Mouse (Mus musculus) monocyte, adult 2 months (primary cell): ENCODE data around the gene Rpl19.

Experiments used
- DNase-seq, 2 experiments: peaks; one replicate each; pipeline ENCODE4 v3.0.0; 2022; ENCODE audit warnings: low spot score in 2 of 2, low read depth in 1 of 2

The Rpl19 gene

GRCm38 (mm10) chr11:98022253-98022554, 4.3 kb upstream of the Rpl19 start:
- no peak for DNase-seq

- no peak for DNase-seq
Measured at GRCm38 (mm10) chr11:98022555-98023371, 3.7 kb upstream of the Rpl19 start, which contains the start of gene Cacnb1. Gene Cacnb1, minus strand, starts transcription at chr11:98023034.

DNA sequence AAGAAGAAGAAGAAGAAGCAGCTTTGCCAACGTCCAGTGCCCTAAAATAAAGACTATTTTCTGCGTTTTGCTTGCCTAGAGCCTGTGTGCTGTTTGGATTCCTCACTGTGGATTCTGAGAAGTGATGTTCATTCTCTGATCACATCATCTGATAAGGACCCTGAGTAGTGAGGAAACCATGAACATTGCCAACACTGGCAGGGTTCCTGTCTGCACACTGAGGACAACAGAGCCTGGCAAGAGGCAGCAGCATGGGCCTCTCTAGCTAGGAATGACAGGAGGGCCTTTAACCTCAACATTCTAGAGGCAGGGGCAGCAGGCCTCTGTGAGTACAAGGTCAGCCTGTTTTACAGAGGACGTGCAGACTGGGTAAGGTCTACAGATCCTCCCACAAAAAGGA, 2.0 kb upstream of the Rpl19 start:
- DNase-seq: no peak

DNA sequence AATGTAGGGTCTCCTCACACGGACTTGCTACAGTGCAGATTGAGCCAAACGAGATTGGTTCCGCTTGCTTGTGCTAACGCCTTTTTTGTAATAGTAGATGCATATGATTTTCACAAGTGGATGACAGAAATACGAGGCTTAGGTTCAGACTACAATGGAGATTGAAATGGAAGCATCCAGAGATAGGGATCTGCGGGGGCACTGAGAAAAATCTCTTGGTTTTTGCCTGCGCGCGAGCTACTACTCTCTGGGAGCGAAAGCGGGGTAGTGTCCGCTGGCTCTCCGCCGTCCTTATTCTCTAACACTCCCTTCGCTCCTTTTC, 301 bp upstream of the Rpl19 start:
- peak in 1 of 2 experiments; percentile 26 for DNase-seq

- no peak for DNase-seq
Measured at GRCm38 (mm10) chr11:98027297-98027688, 783 bp downstream of the Rpl19 start.

DNA sequence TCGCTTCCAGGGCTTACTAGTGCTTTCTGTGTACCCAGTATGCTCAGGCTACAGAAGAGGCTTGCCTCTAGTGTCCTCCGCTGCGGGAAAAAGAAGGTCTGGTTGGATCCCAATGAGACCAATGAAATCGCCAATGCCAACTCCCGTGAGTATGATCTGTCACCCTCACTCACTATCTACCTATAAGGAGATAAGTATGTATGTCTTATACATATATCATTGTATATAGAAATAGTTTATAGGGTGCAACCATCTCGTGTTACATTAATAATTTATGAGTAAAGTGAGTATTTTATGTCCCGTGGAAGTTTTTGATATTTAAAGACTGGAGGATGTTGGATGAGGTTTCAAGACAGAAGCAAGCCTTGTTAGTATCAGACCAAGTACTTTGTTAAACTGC, 1.3 kb downstream of the Rpl19 start:
- DNase-seq: no peak

GRCm38 (mm10) chr11:98030701-98031442, 4.4 kb downstream of the Rpl19 start:
- no peak for DNase-seq

DNA sequence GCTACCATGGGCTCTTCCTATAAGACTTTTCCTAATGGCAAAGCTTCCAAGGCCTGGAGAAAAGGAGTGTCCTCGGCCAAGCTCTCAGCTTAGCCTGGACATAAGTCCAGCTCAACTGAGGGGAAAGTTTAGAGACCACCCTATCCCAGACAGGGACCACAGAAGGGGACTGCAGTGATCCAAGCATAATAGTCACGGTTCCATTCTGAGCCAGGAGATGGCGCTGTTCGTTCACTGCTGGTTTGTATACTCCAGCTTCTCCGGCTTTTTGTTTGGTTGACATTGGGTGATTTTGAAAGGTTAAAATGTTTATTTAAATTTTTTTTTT, 4.9 kb downstream of the Rpl19 start:
- DNase-seq: peak in 1 of 2 experiments; percentile 56

- no peak for DNase-seq
Measured at GRCm38 (mm10) chr11:98034061-98034460, 7.6 kb downstream of the Rpl19 start.

DNA sequence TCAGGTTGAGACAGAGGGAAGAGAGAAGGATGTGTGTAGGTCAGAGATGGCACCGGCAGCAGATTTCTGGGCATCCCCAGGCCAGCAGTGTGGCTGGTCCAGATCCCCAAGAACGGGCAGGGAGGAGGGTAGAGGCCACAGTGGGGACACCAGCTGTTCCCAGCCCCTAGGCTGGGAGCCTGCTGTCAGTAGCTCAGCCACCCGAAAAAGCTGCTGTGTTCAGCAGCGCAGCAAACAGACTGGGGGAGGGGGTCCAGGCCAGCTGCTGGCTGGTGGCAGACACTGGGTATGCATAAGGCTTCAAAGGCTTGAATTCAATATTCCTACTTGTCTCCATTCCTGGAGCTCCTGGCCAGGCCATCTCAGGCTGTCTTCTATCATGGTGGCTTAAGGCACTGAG, 8.3 kb downstream of the Rpl19 start:
- DNase-seq: no peak

DNA sequence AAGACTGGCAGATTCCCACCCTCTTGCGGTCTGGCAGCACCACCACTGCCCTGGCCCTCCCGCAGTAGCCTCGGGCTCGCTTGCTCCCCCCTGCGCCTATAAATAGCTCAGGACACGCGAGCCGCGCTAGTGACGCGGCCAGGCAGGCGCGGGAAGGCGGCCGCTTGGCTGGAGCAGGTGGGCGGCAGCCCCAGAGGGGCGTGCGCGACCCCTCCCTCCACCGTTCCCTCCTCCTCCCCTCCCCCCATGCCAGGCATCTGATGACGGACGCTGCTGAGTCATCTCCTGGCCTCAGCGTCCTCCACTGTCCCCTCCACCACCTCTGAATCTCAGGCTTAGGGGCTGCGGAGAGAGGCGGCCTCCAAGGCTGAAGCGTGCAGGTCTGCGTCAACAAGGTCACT, 9.5 kb downstream of the Rpl19 start:
- DNase-seq: no peak

GRCm38 (mm10) chr11:98037871-98038270, 11.4 kb downstream of the Rpl19 start:
- DNase-seq: no peak

GRCm38 (mm10) chr11:98040975-98041374, 14.5 kb downstream of the Rpl19 start:
- no peak for DNase-seq

DNA sequence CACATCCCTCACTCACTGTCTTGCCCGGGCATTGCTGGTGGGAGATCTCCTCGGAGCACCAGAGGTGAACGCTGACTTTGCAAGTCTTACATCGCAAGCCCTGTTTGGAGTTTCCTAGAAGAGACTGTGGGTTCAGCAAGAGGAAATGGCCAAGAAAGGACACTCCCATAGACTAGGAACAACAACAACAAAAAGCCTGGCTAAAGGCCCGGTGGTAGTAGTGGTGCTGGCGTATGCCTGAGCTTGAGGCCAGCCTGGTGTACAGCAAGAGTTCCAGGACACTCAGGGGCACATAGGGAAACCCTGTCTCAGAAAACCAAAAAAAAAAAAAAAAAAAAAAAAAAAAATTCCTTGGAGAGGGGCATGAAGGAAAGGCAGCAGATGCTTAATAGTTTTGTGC, 16.2 kb downstream of the Rpl19 start:
- no peak for DNase-seq

DNA sequence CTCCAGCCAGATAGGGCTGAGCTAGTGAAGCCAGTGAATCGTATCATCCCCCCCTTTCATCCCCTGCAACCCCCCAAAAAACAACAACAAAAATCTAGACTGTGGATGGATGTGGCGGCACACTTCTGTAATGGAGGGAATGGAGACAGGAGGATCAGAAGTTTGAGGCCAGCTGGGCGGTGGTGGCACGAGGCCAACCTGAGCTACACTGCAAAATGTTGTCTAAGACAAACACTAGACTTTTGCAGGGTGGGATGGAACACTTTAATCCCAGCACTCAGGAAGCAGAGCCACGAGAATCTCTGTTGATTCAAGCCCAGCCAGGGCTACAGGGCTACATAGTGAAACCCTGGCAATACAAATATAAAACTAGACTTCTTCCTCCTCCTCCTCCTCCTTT, 17.6 kb downstream of the Rpl19 start:
- no peak for DNase-seq

- no peak for DNase-seq
Measured at GRCm38 (mm10) chr11:98045596-98045995, 19.1 kb downstream of the Rpl19 start.

DNA sequence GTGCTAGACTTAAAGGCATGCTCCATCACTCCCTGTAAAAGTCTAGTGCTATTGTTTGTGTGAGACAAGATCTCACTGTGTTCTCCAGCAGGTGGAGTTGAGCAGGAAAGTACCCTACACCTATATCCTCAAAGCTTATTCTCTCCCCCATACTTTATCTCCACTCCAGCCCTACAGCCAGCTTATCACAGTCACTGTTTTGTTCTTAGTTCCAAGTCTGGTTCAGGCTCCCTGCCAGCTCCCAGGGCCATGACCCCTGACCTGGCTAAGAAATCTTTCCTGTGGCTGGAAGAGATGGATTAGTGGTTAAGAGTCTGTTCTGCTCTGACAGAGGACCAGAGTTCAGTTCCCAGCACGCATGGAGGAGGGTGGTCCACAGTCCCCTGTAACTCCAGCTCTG, 20.0 kb downstream of the Rpl19 start:
- no peak for DNase-seq

DNA sequence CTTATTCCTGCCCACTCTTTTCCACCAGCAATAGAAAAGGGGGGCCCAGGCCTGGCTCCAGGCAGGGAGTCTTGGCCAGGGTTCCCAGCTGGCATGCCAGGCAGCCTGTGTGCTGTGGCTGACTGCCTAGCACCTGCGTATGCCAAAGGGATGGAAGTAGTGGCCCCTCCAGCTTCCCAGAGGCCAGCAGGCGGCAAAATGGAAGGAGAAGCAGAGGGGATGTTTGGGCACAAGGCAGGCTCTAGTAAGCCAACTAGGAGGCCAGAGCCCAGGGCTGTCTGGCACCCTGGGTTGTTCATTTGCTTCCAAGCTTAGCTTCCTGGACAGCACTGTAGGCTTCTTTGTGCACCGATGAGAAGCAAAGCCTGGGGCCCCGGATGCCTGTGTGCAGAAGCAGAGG, 21.2 kb downstream of the Rpl19 start:
- no peak for DNase-seq

DNA sequence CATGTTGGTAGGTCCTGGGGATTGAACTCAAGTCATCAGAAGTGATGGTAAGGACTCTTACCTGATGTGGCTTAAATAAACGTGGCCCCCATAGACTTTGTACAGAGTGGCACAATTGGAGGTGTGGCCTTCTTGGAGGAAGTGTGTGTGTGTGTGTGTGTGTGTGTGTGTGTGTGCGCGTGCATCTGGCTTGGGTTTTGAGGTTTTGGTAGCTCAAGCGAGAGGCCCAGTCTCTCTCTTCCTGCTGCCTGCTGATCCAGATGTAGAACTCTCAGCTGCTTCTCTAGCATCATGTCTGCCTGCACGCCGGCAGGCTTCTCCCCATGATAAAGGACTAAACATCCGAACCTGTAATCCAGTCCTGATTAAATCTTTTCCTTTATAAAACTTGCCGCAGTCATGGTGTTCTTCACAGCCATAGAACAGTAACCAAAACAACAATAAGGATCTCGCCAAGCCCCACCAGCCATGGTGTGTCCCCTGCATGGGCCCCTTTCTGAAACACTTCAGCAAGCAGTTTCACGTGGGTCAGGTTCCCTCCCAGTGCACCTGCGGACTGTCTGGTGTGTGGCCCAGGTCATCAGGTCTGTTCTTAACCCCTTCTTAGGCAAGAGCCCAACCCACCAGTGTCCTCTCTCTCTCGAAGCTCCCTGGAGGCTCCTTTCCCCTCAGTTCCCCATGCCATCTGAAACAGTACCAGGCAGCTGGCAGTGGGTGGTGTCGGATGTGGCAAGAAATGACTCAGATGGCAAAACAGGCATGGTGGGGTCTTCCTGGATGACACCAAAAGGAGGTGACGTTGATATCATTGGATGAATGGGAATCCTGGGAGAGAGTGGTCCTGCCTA, 23.4 kb downstream of the Rpl19 start:
- no peak for DNase-seq

DNA sequence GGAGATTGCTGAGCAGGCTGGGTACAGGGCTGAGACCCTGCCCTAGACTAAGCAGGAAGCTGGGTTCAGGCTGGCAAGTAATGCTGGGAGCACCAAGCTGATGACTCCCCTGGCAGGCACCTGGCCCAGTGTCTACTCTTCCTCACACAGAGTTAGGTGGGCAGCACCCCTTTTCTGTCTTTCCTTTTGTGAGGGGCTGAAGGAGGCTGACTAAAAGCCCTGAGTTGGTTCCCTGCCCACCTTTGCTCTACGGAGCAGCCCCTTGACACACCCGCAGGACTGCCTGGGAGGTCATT, 24.0 kb downstream of the Rpl19 start:
- DNase-seq: no peak

DNA sequence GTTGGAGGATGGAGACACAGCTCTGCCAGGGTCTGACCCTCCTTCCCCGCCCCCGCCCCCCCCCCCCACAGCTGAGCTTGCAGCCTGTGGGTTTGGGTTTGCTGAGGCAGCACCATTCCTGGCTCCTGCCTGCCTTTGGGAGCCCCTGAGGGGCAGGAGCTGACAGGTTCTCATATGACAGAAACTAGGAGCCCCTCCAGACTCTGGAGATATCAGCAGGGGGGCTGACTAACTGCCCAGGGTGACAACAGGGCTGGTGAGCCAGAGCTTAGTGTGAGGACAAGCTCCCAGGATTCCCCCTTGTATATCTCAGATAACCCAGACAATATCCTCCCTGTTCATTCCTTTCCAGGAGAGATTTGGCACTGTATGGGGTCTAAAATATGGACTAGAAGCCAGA, 24.4 kb downstream of the Rpl19 start:
- no peak for DNase-seq

DNA sequence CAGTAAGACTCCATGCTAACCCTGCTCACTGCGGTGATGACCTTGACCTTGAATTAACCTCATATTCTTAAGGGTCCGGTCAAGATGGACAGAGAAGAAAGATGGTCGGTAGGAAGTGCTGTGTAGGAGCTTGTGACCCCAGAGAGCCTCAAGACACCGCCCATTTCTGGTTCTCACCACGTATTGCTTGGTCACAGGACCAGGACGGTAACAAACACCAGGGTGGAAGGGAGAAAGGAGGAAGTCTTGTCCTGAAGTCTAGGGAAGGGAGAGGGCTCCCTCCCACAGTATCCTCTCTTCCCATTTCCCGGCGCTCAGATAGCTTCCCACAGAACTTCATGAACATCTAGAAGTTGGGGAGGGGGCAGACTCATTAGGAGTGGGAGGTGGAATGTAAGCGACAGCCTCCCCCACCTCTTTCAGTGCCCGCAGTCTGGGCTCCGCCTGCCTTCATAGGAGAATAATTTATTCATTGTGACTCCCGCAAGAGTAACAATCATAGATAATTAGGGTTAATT, 25.2 kb downstream of the Rpl19 start:
- DNase-seq: no peak
